Mouse (Mus musculus) kidney, embryonic 14.5 days (tissue): ENCODE measurements at regions not wholly inside any gene's neighbourhood (a gene's known extent, or its start where the extent isn't known, plus 50 kb on each side); places are given as distances from the start of the nearest gene placed in this dataset.

Experiments
- ATAC-seq: fragments of 200-750 bp; cut with Nextera tagmentation; 2 replicates; pipeline ENCODE4 v1.8.0; 2017; ENCODE audit warnings: moderate number of reproducible peaks, mild to moderate bottlenecking, moderate TSS enrichment, moderate library complexity; ENCODE audit not compliant: low FRiP score, low TSS enrichment
- H3K27ac ChIP-seq: fragments of 300-500 bp; sonication (generic); 2 replicates; pipeline ENCODE4 v1.5.1; 2014; ENCODE audit warnings: low read depth, mild to moderate bottlenecking, low read length, moderate library complexity, mixed read lengths
- H3K27me3 ChIP-seq: fragments of 300-500 bp; sonication (generic); 2 replicates; pipeline ENCODE4 v1.6.1; 2014; ENCODE audit warnings: mild to moderate bottlenecking, low read length; ENCODE audit not compliant: control insufficient read depth, insufficient read depth
- H3K36me3 ChIP-seq: fragments of 300-500 bp; sonication (generic); 2 replicates; pipeline ENCODE4 v1.6.1; 2014; ENCODE audit warnings: low read length, mixed read lengths; ENCODE audit not compliant: control insufficient read depth, insufficient read depth
- H3K4me1 ChIP-seq: fragments of 300-500 bp; sonication (generic); 2 replicates; pipeline ENCODE4 v1.6.1; 2014; ENCODE audit warnings: low read length, mixed read lengths; ENCODE audit not compliant: control insufficient read depth, insufficient read depth
- H3K4me2 ChIP-seq: fragments of 300-500 bp; sonication (generic); replicated peaks from 2 replicates; pipeline ENCODE4 v1.6.1; 2014; ENCODE audit warnings: low read depth, mild to moderate bottlenecking, low read length
- H3K4me3 ChIP-seq: fragments of 300-500 bp; sonication (generic); 2 replicates; pipeline ENCODE4 v1.5.1; 2014; ENCODE audit warnings: mild to moderate bottlenecking, low read length
- H3K9ac ChIP-seq: fragments of 300-500 bp; sonication (generic); 2 replicates; pipeline ENCODE4 v1.6.1; 2014; ENCODE audit warnings: low read depth, mild to moderate bottlenecking, low read length, moderate library complexity
- H3K9me3 ChIP-seq: fragments of 300-500 bp; sonication (generic); 2 replicates; pipeline ENCODE4 v1.6.1; 2016; ENCODE audit warnings: low read length; ENCODE audit not compliant: control insufficient read depth
- WGBS: fragments of 180-500 bp; shearing (Covaris S2); extraction: QIAGEN DNeasy Blood & Tissue Kit; methylation state at CpG from one replicate; pipeline ENCODE4 v1.1.7; 2014; 5-methylcytosine and 5-hydroxymethylcytosine counted together

DNA sequence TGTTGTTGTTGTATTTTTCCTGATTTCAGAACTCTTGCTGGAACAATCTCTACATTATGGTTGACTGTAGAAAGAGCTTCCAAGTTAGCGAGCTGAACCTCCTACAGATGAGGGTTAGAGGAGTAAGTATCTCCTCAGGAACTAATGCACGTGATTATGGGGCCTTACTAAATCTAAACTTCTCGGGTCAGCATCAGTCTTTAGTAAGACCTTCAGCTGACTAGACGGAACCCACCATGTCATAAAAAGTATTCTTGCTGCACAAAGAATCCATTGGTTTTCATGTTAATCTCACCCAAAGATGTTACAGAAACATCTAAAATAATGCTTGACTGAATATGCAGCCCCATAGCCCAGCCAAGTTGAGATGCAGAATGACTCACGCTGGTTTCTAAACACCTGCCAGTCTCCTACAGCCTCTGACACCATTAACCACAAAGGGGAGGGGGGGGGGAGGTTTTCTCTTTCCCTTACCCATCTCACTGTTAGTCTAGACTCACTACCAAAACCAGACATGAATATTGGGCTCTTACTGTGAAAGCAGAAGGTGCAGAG is 88.9 kb upstream of the Tbl1xr1 start:
- no peak for ATAC-seq
- H3K9ac ChIP-seq, result no peak overlapping the region
- no peak overlapping the region for H3K4me3 ChIP-seq
- no peaks in the 10 kb centered on the region for H3K36me3 ChIP-seq
- no peaks in the 10 kb centered on the region for H3K9me3 ChIP-seq
- H3K4me1 ChIP-seq, result 0 out of 2 replicates have a peak, but pooled peaks cover 10% of the 10 kb centered on the region
- WGBS, result 86% methylated on average over 5 of the region's 5 CpGs
- no peak overlapping the region for H3K4me2 ChIP-seq
- H3K27ac ChIP-seq, result no peak overlapping the region
- H3K27me3 ChIP-seq, result no peaks in the 10 kb centered on the region

DNA sequence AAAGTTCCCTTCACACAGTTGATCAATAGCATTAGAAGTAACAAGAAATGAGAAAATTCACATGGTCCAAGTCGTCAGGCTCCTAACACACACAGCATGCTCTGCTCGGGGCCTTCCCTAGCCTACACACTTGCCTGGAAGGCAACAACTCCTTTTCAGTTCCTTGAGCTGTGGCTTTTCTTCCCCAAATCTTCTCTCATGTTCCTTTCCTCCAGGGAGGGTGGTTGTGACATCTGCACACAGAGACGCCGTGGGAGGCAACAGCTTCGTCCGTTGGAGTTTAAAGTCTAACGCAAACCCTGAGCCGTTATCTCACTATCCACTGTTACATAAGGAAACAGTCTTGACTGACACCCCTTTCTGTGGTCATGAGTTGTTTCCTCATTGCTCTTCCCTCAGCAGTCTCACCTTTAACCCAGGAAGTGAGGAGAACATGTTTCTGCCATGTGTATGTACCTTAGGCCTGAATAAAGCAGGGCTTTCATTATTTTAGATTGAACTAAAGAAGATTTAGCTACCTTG is 88.4 kb upstream of the Tbl1xr1 start:
- H3K9ac ChIP-seq, result no peak overlapping the region
- H3K4me3 ChIP-seq, result no peak overlapping the region
- 77% methylated on average over 8 of the region's 8 CpGs for WGBS
- H3K27me3 ChIP-seq, result no peaks in the 10 kb centered on the region
- H3K36me3 ChIP-seq, result no peaks in the 10 kb centered on the region
- H3K4me2 ChIP-seq, result no peak overlapping the region
- H3K4me1 ChIP-seq, result 0 out of 2 replicates have a peak, but pooled peaks cover 10% of the 10 kb centered on the region
- no peak for ATAC-seq
- H3K27ac ChIP-seq, result no peak overlapping the region
- H3K9me3 ChIP-seq, result no peaks in the 10 kb centered on the region

GRCm38 (mm10) chr3:21990526-21990925 is 85.9 kb upstream of the Tbl1xr1 start:
- Histone ChIP-seq H3K4me3 (no peak overlapping the region), H3K9me3 (no peaks in the 10 kb centered on the region), H3K9ac (no peak overlapping the region), H3K27ac (no peak overlapping the region), H3K27me3 (no peaks in the 10 kb centered on the region), H3K4me1 (0 out of 2 replicates have a peak, but pooled peaks cover 6% of the 10 kb centered on the region), H3K4me2 (no peak overlapping the region), H3K36me3 (no peaks in the 10 kb centered on the region)
- ATAC-seq, result no peak
- WGBS, result 69% methylated on average over 4 of the region's 4 CpGs

- H3K4me2 ChIP-seq, result no peak overlapping the region
- no peaks in the 10 kb centered on the region for H3K9me3 ChIP-seq
- no peak overlapping the region for H3K9ac ChIP-seq
- 71% methylated on average over 9 of the region's 9 CpGs for WGBS
- H3K27ac ChIP-seq, result no peak overlapping the region
- 0 out of 2 replicates have a peak, but pooled peaks cover 6% of the 10 kb centered on the region for H3K4me1 ChIP-seq
- ATAC-seq, result no peak
- no peaks in the 10 kb centered on the region for H3K27me3 ChIP-seq
- no peaks in the 10 kb centered on the region for H3K36me3 ChIP-seq
- H3K4me3 ChIP-seq, result no peak overlapping the region
Observed at GRCm38 (mm10) chr3:21991681-21992152, 84.7 kb upstream of the Tbl1xr1 start.

DNA sequence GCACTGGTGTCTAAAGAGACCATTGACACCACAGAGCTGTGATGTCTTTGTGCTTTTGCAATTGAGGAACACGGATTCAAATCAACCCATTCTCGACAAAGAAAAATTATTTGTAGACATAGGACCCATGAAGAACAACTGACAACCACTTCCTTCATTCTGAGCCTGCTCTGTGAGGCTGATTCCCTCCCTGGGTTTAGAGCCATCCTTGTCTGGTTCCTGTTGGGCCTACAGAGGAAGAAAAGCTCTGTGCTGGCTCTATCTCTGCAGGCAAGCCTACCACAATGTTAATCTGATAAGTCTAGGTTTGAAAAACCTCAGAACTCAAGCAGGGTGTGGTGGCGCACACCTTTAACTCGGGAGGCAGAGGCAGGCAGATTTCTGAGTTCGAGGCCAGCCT is 84.2 kb upstream of the Tbl1xr1 start:
- WGBS, result 94% methylated on average over 5 of the region's 5 CpGs
- no peak for ATAC-seq
- Histone ChIP-seq H3K9me3 (no peaks in the 10 kb centered on the region), H3K9ac (no peak overlapping the region), H3K4me3 (no peak overlapping the region), H3K27me3 (no peaks in the 10 kb centered on the region), H3K4me2 (no peak overlapping the region), H3K36me3 (no peaks in the 10 kb centered on the region), H3K27ac (no peak overlapping the region), H3K4me1 (0 out of 2 replicates have a peak, but pooled peaks cover 6% of the 10 kb centered on the region)

DNA sequence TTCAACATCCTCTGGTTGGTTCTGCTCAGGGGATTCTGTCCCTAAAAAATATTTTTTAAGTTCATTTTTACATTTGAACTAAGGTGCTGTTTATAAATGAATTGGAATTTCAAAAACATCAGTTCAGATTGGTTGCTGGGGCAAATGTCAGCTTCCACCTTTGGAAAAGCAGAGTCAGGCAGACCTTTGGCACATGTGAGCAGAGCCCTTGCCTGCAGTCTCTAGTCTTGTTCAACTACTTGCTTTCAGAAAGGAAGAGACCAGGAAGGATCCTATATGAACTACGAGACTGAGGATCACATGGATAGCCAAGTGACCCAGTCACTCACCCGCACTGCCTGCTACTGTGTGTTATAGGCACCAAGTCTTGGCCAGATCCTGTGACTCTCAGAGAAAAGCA is 82.5 kb upstream of the Tbl1xr1 start:
- no peak overlapping the region for H3K9ac ChIP-seq
- H3K9me3 ChIP-seq, result no peaks in the 10 kb centered on the region
- H3K27ac ChIP-seq, result no peak overlapping the region
- no peak overlapping the region for H3K4me3 ChIP-seq
- 89% methylated on average over 2 of the region's 2 CpGs for WGBS
- H3K4me1 ChIP-seq, result 0 out of 2 replicates have a peak, but pooled peaks cover 6% of the 10 kb centered on the region
- no peak for ATAC-seq
- H3K4me2 ChIP-seq, result no peak overlapping the region
- no peaks in the 10 kb centered on the region for H3K27me3 ChIP-seq
- no peaks in the 10 kb centered on the region for H3K36me3 ChIP-seq

- Histone ChIP-seq H3K4me2 (no peak overlapping the region), H3K36me3 (no peaks in the 10 kb centered on the region), H3K4me1 (no peaks in the 10 kb centered on the region), H3K27ac (no peak overlapping the region), H3K27me3 (no peaks in the 10 kb centered on the region), H3K9me3 (no peaks in the 10 kb centered on the region), H3K4me3 (no peak overlapping the region), H3K9ac (no peak overlapping the region)
- 72% methylated on average over 8 of the region's 8 CpGs for WGBS
- no peak for ATAC-seq
Observed at GRCm38 (mm10) chr3:21995566-21996391, 80.7 kb upstream of the Tbl1xr1 start.

GRCm38 (mm10) chr3:21997387-21997786 is 79.1 kb upstream of the Tbl1xr1 start:
- H3K27me3 ChIP-seq, result no peaks in the 10 kb centered on the region
- H3K9ac ChIP-seq, result no peak overlapping the region
- ATAC-seq, result no peak
- no peaks in the 10 kb centered on the region for H3K36me3 ChIP-seq
- WGBS, result 78% methylated on average over 3 of the region's 3 CpGs
- H3K4me3 ChIP-seq, result no peak overlapping the region
- no peak overlapping the region for H3K4me2 ChIP-seq
- H3K27ac ChIP-seq, result no peak overlapping the region
- no peaks in the 10 kb centered on the region for H3K4me1 ChIP-seq
- H3K9me3 ChIP-seq, result no peaks in the 10 kb centered on the region

DNA sequence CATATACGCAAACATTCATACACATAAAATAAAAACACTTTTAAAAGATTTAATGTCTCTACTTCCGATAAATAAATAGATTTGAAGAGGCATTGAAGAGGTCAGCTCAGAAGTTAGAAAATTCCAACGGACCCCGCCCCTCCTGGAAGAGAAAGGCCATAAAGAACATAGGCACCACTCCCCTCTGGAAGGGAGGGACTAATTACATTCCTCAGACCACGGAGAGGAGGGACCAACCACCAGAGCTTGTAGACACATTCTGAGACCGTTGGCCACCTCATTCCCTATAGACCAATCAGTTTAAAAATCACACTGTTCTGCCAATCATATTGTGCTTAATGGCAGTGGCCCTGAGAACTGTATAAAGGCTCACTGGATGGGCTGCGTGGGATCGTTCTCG is 71.0 kb upstream of the Tbl1xr1 start:
- no peak overlapping the region for H3K4me2 ChIP-seq
- H3K27me3 ChIP-seq, result no peaks in the 10 kb centered on the region
- H3K36me3 ChIP-seq, result no peaks in the 10 kb centered on the region
- 78% methylated on average over 9 of the region's 9 CpGs for WGBS
- H3K9me3 ChIP-seq, result no peaks in the 10 kb centered on the region
- no peak overlapping the region for H3K4me3 ChIP-seq
- H3K27ac ChIP-seq, result no peak overlapping the region
- no peaks in the 10 kb centered on the region for H3K4me1 ChIP-seq
- ATAC-seq, result no peak
- no peak overlapping the region for H3K9ac ChIP-seq
